Mouse (Mus musculus): ENCODE measurements around the gene Hadha. TPM values are rescaled to one million over a fixed set of nuclear protein-coding genes. Genes with fewer than 3 reads are reported as not detected.

The Hadha gene
- polyA plus RNA-seq, 1 experiment from 2014 or later, result 203 TPM

DNA sequence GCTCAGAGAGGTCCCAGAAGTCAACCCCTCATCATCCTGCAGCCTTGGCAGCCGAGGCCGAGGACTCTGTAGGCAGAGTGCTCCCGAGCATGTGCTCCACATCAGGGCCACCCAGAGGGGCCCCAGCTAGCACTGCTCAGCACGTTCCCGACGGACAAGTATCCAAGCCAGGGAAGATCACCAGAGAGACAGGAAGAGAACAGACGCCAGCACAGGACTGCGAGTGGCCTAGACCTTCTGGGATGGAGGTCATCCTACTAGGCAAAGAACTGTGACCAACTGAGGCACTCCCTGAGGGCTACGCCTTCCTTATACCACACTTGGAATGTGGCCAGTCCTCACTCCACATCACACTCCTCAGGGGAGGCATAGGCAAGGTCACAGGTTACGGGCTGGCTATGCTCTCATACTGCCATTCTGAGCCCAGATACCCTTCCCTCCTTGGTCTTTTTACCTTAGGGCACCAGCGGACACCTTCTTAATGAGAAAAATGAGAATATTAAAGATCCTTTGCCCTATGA, 19.2 kb downstream of the Hadha start:
- H3K36me3 ChIP-seq (ENCODE audit: inconsistent target), result peaks cover 48% of the 10 kb centered on the region
- 93% methylated on average over 11 of the region's 11 CpGs for WGBS (ENCODE audit: missing documents)
- H3K27ac ChIP-seq, result no peak overlapping the region
- no peaks in the 10 kb centered on the region; the same call in 1 of the 2 replicates for H3K79me2 ChIP-seq (ENCODE audit: inconsistent target)
- H3K4me3 ChIP-seq (ENCODE audit: inconsistent target), result no peak overlapping the region

GRCm38 (mm10) chr5:30132173-30132572, 22.8 kb downstream of the Hadha start:
- 48% methylated on average over 2 of the region's 2 CpGs for WGBS (ENCODE audit: missing documents)

DNA sequence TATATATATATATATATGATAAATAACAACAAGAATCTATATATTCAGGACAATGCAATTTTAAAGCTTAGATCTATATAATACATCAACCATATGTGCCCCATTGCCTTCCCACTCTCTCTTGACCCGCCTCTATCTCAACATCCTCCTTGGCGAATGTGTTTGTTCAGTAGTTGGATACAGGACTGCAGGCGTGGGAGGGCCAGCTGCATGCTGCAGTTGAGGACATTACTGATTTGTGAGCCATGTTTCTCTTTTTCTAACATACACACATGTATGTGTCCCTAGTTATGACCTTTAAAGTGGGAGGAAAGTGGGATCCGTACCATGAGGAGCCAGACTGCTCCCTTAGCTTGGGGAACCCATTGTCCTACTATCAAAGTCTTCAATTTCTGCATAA, 23.7 kb downstream of the Hadha start:
- no peak overlapping the region for H3K27ac ChIP-seq
- H3K79me2 ChIP-seq (ENCODE audit: inconsistent target), result no peaks in the 10 kb centered on the region
- peaks cover 76% of the 10 kb centered on the region for H3K36me3 ChIP-seq (ENCODE audit: inconsistent target)
- H3K4me3 ChIP-seq (ENCODE audit: inconsistent target), result no peak overlapping the region
- WGBS (ENCODE audit: missing documents), result 100% methylated on average over 4 of the region's 4 CpGs

More at GRCm38 (mm10) chr5:30132173-30132572, 22.8 kb downstream of the Hadha start:
- Histone ChIP-seq H3K79me2 (ENCODE audit: inconsistent target) (no peaks in the 10 kb centered on the region), H3K36me3 (ENCODE audit: inconsistent target) (peaks cover 67% of the 10 kb centered on the region), H3K4me3 (ENCODE audit: inconsistent target) (no peak overlapping the region), H3K27ac (no peak overlapping the region)

DNA sequence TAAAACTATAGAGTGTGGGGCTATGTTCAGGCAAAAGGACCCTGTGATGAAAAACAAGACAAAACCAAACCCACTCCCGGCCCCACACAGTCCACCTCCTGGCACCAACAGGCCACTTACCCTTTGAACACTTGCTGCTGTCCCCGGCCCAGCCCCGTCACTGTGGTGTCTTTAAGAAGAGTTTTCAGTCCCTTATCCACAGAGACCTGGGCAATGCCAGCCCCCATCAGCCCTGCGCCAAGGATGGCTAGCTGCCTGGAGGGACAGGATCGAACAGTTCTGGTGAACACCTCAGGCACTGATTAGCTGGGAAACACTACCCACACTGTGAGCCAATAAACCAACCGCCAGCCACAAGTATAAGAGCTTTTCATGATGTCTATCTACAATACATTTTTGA, 26.3 kb downstream of the Hadha start:
- 95% methylated on average over 6 of the region's 6 CpGs for WGBS (ENCODE audit: missing documents)
- no peaks in the 10 kb centered on the region for H3K79me2 ChIP-seq (ENCODE audit: inconsistent target)
- H3K4me3 ChIP-seq (ENCODE audit: inconsistent target), result no peak overlapping the region
- H3K36me3 ChIP-seq (ENCODE audit: inconsistent target), result peaks cover 75% of the 10 kb centered on the region
- no peak overlapping the region for H3K27ac ChIP-seq

DNA sequence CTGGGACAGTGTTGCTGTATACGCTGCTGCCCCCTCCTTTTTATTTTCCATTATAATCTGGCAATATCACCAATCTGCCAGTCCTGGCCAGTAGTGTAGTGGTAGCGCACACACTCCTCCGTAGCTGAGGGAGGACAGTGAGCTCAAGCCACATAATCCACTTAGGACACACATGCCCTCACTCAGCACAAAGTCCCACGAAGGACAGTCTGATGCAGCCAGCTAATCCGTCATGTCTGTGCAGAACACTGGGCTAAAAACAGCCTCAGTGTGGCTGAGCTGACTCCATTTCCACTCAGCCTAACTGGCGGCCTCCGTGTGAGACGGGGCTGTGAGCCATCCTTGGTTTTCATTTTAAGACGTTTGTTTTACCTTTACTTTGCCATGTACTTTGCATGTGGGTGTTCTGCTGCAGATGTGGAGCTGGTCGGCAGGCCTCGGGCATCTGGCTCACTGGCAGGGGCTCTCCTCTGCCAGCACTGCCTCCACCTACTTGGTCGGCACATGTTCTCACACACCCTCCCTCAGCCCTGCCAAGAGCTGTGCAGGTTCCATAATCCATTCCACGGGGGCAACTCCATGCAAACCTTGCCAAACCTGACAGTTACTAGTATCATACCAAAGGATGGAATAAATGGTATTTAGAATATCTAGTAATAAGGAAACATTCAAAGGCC, 26.9 kb downstream of the Hadha start:
- H3K27ac ChIP-seq, result no peak overlapping the region
- WGBS (ENCODE audit: missing documents), result 98% methylated on average over 13 of the region's 13 CpGs
- H3K4me3 ChIP-seq (ENCODE audit: inconsistent target), result no peak overlapping the region
- peaks cover 80% of the 10 kb centered on the region for H3K36me3 ChIP-seq (ENCODE audit: inconsistent target)
- H3K79me2 ChIP-seq (ENCODE audit: inconsistent target), result no peaks in the 10 kb centered on the region

GRCm38 (mm10) chr5:30126756-30127155, 28.2 kb downstream of the Hadha start:
- no peak overlapping the region for H3K27ac ChIP-seq
- peaks cover 85% of the 10 kb centered on the region for H3K36me3 ChIP-seq (ENCODE audit: inconsistent target)
- no peaks in the 10 kb centered on the region for H3K79me2 ChIP-seq (ENCODE audit: inconsistent target)
- H3K4me3 ChIP-seq (ENCODE audit: inconsistent target), result no peak overlapping the region
- 93% methylated on average over 5 of the region's 7 CpGs for WGBS (ENCODE audit: missing documents)

DNA sequence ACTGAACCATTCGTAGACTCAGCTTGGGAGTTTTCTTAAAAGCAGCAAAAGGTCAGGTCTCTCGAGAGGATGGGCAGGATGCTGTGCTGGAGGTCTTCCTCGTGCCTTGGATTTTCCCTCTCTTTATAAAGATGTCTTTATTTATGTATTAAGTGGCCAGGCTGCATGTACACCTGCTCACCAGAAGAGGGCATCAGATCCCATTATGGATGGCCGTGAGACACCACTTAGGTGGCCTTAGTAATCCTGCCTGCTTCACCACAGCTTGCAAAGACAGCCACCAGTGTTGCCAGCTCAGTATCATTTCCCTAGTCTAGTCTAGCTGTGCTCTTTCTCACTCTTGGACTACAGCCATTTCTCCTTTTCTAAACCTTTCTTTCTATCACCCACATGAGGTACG, 29.4 kb downstream of the Hadha start:
- no peak overlapping the region for H3K4me3 ChIP-seq (ENCODE audit: inconsistent target)
- no peak overlapping the region for H3K27ac ChIP-seq
- peaks cover 94% of the 10 kb centered on the region for H3K36me3 ChIP-seq (ENCODE audit: inconsistent target)
- WGBS (ENCODE audit: missing documents), result 75% methylated on average over 4 of the region's 5 CpGs
- H3K79me2 ChIP-seq (ENCODE audit: inconsistent target), result no peaks in the 10 kb centered on the region

DNA sequence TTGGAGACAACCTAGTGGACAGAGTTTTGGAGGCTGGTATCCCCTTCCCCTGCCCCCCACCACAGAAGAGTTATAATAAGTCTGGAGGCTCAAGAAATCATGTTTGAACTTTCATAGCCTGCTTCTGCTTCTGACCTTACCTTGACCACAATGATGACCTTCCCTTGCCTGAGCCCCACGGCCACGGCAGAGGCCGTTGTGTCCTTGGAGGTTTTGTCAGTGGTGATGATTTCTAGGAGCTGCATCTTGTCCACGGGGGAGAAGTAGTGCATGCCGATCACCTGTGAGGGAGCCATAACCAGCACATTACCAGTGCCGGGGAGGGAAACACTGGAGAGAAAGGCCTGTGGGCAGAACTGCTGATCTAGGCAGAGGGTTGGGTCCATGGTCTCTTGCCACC, 32.5 kb downstream of the Hadha start:
- Histone ChIP-seq H3K27ac (no peak overlapping the region), H3K79me2 (ENCODE audit: inconsistent target) (no peaks in the 10 kb centered on the region), H3K4me3 (ENCODE audit: inconsistent target) (no peak overlapping the region), H3K36me3 (ENCODE audit: inconsistent target) (peaks cover 84% of the 10 kb centered on the region)
- WGBS (ENCODE audit: missing documents), result 95% methylated on average over 6 of the region's 6 CpGs

DNA sequence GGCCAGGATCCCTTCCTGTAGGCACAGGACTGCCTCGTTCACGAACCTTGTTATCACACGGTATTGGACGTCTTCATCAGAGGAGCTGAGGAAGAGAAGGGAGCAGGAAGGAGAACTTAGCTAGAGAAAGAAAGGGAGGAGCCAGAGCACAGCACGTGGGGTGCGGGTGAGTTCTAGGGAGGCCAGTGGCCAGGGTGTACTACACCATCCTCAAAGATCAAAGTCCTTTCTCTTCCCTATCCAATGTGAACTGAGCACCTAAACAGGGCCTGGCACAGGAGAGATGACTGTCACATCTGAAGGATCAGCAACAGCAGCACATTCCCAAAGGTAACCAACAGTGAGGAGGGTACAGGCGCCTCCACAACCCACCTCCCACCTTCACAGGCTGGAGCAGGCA, 34.9 kb downstream of the Hadha start:
- Histone ChIP-seq H3K4me3 (ENCODE audit: inconsistent target) (no peak overlapping the region), H3K79me2 (ENCODE audit: inconsistent target) (no peaks in the 10 kb centered on the region), H3K27ac (no peak overlapping the region), H3K36me3 (ENCODE audit: inconsistent target) (peaks cover 64% of the 10 kb centered on the region)
- WGBS (ENCODE audit: missing documents), result 92% methylated on average over 7 of the region's 7 CpGs

- 92% methylated on average over 6 of the region's 6 CpGs for WGBS (ENCODE audit: missing documents)
- no peak overlapping the region for H3K4me3 ChIP-seq (ENCODE audit: inconsistent target)
- no peaks in the 10 kb centered on the region for H3K79me2 ChIP-seq (ENCODE audit: inconsistent target)
- peaks cover 55% of the 10 kb centered on the region for H3K36me3 ChIP-seq (ENCODE audit: inconsistent target)
- H3K27ac ChIP-seq, result no peak overlapping the region
Measured at GRCm38 (mm10) chr5:30119163-30119562, 35.8 kb downstream of the Hadha start.

DNA sequence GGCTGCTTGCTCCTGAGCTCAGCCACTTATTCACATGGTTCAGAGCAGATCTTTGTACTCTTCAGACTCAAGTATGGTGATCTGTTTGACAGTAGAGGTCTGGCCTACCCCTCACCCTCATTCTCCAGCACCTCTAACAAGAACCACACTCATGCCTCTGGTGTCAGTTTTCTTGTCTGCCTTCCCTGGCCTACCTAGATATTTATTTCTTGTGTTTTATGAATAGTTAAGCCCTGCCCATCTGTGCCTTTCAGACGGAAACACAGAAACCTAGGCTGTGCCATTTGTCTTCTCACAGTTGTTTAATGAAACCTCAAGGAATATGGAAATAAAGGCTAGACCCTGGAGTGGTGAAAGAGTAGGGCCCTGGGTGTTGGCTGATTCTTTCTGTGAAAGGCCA, 36.9 kb downstream of the Hadha start:
- Histone ChIP-seq H3K36me3 (ENCODE audit: inconsistent target) (peaks cover 43% of the 10 kb centered on the region), H3K79me2 (ENCODE audit: inconsistent target) (no peaks in the 10 kb centered on the region), H3K27ac (no peak overlapping the region), H3K4me3 (ENCODE audit: inconsistent target) (no peak overlapping the region)
- WGBS (ENCODE audit: missing documents), result 100% methylated on average over 1 of the region's 1 CpGs

DNA sequence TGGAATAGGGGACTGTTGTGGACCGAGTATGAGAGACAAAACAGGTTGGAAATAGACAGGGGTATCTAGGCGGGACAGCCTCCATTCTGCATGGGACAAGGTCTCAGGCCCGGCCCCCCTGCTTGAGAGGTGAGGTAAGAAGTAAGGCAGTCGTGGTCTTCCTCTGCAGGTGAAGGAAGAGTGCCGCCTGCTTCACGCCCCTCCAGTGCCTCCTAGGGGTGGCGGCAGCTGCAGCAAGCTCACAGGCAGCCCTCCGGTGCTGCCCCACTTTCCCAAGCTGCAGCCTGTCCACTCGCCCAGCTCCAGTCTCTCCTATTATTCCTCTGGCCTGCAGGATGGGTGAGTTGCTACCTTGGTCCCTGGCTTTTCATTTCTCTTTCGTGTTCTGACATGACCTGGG, 39.2 kb downstream of the Hadha start:
- H3K36me3 ChIP-seq (ENCODE audit: inconsistent target), result peaks cover 20% of the 10 kb centered on the region; the same call in 1 of the 2 replicates

GRCm38 (mm10) chr5:30114761-30115140, 40.2 kb downstream of the Hadha start:
- H3K79me2 ChIP-seq (ENCODE audit: inconsistent target), result no peaks in the 10 kb centered on the region
- 1% methylated on average over 28 of the region's 28 CpGs for WGBS (ENCODE audit: missing documents)
- no peak overlapping the region for H3K4me3 ChIP-seq (ENCODE audit: inconsistent target)
- H3K36me3 ChIP-seq (ENCODE audit: inconsistent target), result peaks cover 10% of the 10 kb centered on the region; the same call in 1 of the 2 replicates
- H3K27ac ChIP-seq, result no peak overlapping the region

More for the DNA sequence above, 39.2 kb downstream of the Hadha start:
- WGBS (ENCODE audit: missing documents), result 61% methylated on average over 10 of the region's 10 CpGs
- H3K79me2 ChIP-seq (ENCODE audit: inconsistent target), result no peaks in the 10 kb centered on the region
- H3K27ac ChIP-seq, result no peak overlapping the region
- no peak overlapping the region for H3K4me3 ChIP-seq (ENCODE audit: inconsistent target)

DNA sequence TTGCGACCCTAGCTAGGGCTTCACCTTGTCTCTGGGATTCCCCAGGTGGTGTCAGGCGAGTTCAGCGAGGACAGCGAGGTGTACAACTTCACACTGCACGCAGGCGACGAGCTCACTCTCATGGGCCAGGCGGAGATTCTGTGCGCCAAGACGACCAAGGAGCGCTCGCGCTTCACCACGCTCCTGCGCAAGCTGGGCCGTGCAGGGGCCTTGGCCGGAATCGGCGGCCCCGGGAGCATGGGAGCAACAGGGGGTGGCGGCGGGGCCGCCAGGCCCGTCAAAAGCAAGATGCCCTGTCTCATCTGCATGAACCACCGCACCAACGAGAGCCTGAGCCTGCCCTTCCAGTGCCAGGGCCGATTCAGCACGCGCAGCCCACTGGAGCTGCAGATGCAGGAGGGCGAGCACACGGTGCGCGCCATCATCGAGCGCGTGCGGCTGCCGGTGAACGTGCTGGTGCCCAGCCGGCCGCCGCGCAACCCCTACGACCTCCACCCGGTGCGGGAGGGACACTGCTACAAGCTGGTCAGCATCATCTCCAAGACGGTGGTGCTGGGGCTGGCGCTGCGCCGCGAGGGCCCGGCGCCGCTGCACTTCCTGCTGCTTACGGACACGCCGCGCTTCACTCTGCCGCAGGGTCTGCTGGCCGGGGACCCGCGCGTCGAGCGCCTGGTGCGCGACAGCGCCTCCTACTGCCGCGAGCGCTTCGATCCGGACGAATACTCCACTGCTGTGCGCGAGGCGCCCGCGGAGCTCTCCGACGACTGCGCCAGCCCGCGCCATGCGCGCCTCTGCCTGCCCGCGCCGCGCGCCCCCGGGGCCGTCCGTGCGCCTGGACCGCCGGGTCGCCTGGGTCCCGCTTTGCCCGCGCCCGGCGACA, 40.8 kb downstream of the Hadha start:
- H3K79me2 ChIP-seq (ENCODE audit: inconsistent target), result no peaks in the 10 kb centered on the region
- peaks cover 4% of the 10 kb centered on the region; the same call in 1 of the 2 replicates for H3K36me3 ChIP-seq (ENCODE audit: inconsistent target)
- H3K27ac ChIP-seq, result no peak overlapping the region
- 3% methylated on average over 88 of the region's 103 CpGs for WGBS (ENCODE audit: missing documents)
- H3K4me3 ChIP-seq (ENCODE audit: inconsistent target), result no peak overlapping the region

GRCm38 (mm10) chr5:30112533-30113068, 42.4 kb downstream of the Hadha start:
- WGBS (ENCODE audit: missing documents), result 90% methylated on average over 3 of the region's 3 CpGs
- H3K4me3 ChIP-seq (ENCODE audit: inconsistent target), result no peak overlapping the region
- H3K36me3 ChIP-seq (ENCODE audit: inconsistent target), result no peaks in the 10 kb centered on the region
- no peaks in the 10 kb centered on the region for H3K79me2 ChIP-seq (ENCODE audit: inconsistent target)
- H3K27ac ChIP-seq, result no peak overlapping the region
